Mouse (Mus musculus): Measurements from ENCODE around the gene Nkapd1. TPM values are rescaled to one million over a fixed set of nuclear protein-coding genes. Genes with fewer than 3 reads are reported as not detected.
A peak's percentile ranks its signal among the peaks of the same experiment; 100 is the strongest.
"Not testable (repeated sequence)": the region's sequence is repeated elsewhere in the genome, so short reads cannot be mapped to it uniquely, and the experiment has no call there.

The Nkapd1 gene
- polyA plus RNA-seq, 1 experiment from 2014 or later, result 15.3 TPM

DNA sequence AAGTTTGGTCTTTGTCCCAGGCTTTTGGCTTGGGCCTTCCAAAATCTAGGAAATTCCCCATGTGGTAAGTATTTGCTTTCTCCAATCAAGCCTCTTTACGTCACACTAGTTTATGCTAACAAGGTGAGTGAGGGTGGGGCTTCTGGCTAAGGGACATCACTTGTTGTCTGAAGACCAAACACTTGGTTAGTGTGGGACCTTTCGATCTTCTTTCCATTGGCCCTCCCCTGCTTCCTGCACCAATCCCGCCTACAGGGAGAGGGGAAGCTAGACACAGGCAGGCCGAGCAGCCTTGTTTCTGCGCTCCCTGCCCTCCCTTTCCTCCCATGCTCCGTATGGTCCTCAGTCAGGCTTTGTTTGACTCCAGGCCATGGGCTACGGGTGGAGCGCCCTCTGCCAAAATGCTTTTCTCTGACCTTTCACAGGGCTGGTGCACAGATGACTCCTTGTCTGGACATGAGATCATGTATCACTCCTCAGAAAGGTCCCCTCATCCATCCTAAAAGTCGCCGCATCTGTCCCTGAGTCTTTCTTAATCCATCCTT lies 29.6 kb upstream of the Nkapd1 start:
- Histone ChIP-seq H3K27me3 (replicated peaks; ENCODE audit: control insufficient read depth, insufficient read depth, low read length) (no peaks in the 10 kb centered on the region), H3K4me3 (ENCODE audit: low read length) (no peak overlapping the region), H3K36me3 (ENCODE audit: control insufficient read depth, insufficient read depth, low read length) (peaks cover 62% of the 10 kb centered on the region), H3K27ac (ENCODE audit: low read depth, low read length) (no peak overlapping the region), H3K9me3 (ENCODE audit: control insufficient read depth, low read length) (no peaks in the 10 kb centered on the region), H3K9ac (ENCODE audit: low read depth, low read length) (no peak overlapping the region), H3K4me2 (ENCODE audit: low read length) (no peak overlapping the region), H3K4me1 (ENCODE audit: control insufficient read depth, insufficient read depth, low read depth, low read length) (no peaks in the 10 kb centered on the region)
- WGBS, result 82% methylated on average over 10 of the region's 10 CpGs
- no peak for ATAC-seq

GRCm38 (mm10) chr9:50634270-50634669 lies 17.0 kb upstream of the Nkapd1 start:
- no peaks in the 10 kb centered on the region for H3K27me3 ChIP-seq (replicated peaks; ENCODE audit: control insufficient read depth, insufficient read depth, low read length)
- no peak overlapping the region for H3K27ac ChIP-seq (ENCODE audit: low read depth, low read length)
- no peak overlapping the region for H3K4me3 ChIP-seq (ENCODE audit: low read length)
- peaks cover 19% of the 10 kb centered on the region for H3K36me3 ChIP-seq (ENCODE audit: control insufficient read depth, insufficient read depth, low read length)
- no peak for ATAC-seq
- H3K4me1 ChIP-seq (ENCODE audit: control insufficient read depth, insufficient read depth, low read depth, low read length), result no peaks in the 10 kb centered on the region
- no peak overlapping the region for H3K9ac ChIP-seq (ENCODE audit: low read depth, low read length)
- no peaks in the 10 kb centered on the region for H3K9me3 ChIP-seq (ENCODE audit: control insufficient read depth, low read length)
- H3K4me2 ChIP-seq (ENCODE audit: low read length), result no peak overlapping the region
- WGBS, result 97% methylated on average over 11 of the region's 11 CpGs

DNA sequence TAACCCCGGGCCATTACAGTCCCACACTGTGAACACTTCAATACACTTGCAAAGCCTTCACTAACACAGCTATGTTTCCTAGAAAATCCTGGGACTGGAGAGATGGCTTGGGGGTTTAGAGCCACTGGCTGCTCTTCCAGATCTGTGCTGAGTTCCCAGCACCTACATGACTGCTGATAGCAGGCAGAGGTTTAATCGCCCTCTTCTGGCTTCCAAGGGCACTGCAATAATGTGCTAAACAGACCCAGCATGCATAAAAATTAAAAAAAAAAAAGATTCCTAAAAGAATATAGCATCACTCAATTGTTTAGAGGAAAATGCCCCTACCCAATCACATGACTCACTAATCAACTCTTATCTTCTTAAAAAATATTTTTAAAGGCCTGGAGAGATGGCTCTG lies 15.8 kb upstream of the Nkapd1 start:
- H3K27ac ChIP-seq (ENCODE audit: low read depth, low read length), result no peak overlapping the region
- no peaks in the 10 kb centered on the region for H3K9me3 ChIP-seq (ENCODE audit: control insufficient read depth, low read length)
- no peaks in the 10 kb centered on the region for H3K4me1 ChIP-seq (ENCODE audit: control insufficient read depth, insufficient read depth, low read depth, low read length)
- 70% methylated on average over 2 of the region's 2 CpGs for WGBS
- H3K27me3 ChIP-seq (replicated peaks; ENCODE audit: control insufficient read depth, insufficient read depth, low read length), result no peaks in the 10 kb centered on the region
- H3K4me2 ChIP-seq (ENCODE audit: low read length), result no peak overlapping the region
- peaks cover 14% of the 10 kb centered on the region for H3K36me3 ChIP-seq (ENCODE audit: control insufficient read depth, insufficient read depth, low read length)
- no peak for ATAC-seq
- H3K9ac ChIP-seq (ENCODE audit: low read depth, low read length), result no peak overlapping the region
- H3K4me3 ChIP-seq (ENCODE audit: low read length), result no peak overlapping the region

DNA sequence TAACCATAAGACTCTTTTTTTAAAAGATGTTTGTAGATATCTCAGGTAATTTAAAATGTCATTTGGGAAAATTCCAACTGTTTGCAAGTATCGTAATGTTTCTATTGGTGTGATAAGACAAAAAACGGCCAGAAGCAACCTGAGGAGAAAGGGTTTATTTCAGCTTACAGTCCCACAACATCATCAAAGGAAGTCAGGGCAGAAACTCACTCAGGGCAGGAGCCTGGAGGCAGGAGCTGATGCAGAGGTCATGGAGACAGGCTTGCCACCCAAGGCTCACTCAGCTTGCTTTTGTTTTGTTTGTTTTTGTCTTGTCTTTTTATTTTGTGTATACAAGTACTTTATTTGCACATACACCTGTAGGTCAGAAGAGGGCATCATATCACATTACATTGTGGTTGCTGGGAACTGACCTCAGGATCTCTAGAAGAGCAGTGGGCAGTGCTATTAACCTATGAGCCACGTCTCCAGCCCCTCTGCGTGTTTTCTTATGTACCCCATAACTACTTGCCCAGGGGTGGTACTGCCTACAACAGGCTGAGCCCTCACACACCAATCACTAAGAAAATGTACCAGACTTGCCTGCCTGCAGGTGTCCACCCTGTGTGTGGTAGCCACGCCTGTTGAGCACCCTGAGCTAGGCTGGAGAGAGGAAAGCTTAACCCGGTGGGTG lies 14.9 kb upstream of the Nkapd1 start:
- Histone ChIP-seq H3K4me2 (ENCODE audit: low read length) (no peak overlapping the region), H3K27ac (ENCODE audit: low read depth, low read length) (no peak overlapping the region), H3K9ac (ENCODE audit: low read depth, low read length) (no peak overlapping the region), H3K4me1 (ENCODE audit: control insufficient read depth, insufficient read depth, low read depth, low read length) (no peaks in the 10 kb centered on the region), H3K36me3 (ENCODE audit: control insufficient read depth, insufficient read depth, low read length) (peaks cover 14% of the 10 kb centered on the region), H3K4me3 (ENCODE audit: low read length) (no peak overlapping the region), H3K9me3 (ENCODE audit: control insufficient read depth, low read length) (no peaks in the 10 kb centered on the region), H3K27me3 (replicated peaks; ENCODE audit: control insufficient read depth, insufficient read depth, low read length) (no peaks in the 10 kb centered on the region)
- 95% methylated on average over 6 of the region's 6 CpGs for WGBS
- ATAC-seq, result no peak

DNA sequence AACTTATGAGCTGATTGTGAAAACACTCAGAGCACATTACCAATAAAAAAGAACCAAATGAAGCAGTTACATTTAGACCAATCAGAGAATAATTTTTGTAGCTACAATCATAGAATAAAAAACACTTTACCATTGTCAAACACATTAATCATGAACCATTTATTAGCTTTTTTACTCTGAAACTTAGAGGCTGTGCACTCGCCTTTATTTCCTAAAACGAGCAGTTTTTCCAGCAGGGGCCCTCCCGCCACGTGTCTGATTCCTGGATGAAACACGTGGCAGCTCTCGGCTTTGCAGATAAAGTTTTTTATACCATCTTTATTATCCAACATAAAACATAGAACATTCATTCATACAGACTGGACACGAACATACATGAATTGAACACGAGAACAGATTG lies 13.6 kb upstream of the Nkapd1 start:
- not testable (repeated sequence) for H3K27ac ChIP-seq (ENCODE audit: low read depth, low read length); H3K27me3 ChIP-seq (replicated peaks; ENCODE audit: control insufficient read depth, insufficient read depth, low read length); H3K4me2 ChIP-seq (ENCODE audit: low read length); ATAC-seq; H3K4me1 ChIP-seq (ENCODE audit: control insufficient read depth, insufficient read depth, low read depth, low read length); H3K9me3 ChIP-seq (ENCODE audit: control insufficient read depth, low read length); H3K36me3 ChIP-seq (ENCODE audit: control insufficient read depth, insufficient read depth, low read length); H3K9ac ChIP-seq (ENCODE audit: low read depth, low read length); H3K4me3 ChIP-seq (ENCODE audit: low read length)
- WGBS, result 97% methylated on average over 6 of the region's 8 CpGs

- Histone ChIP-seq H3K36me3 (ENCODE audit: control insufficient read depth, insufficient read depth, low read length) (peaks cover 14% of the 10 kb centered on the region), H3K4me1 (ENCODE audit: control insufficient read depth, insufficient read depth, low read depth, low read length) (peaks cover 11% of the 10 kb centered on the region), H3K27me3 (replicated peaks; ENCODE audit: control insufficient read depth, insufficient read depth, low read length) (no peaks in the 10 kb centered on the region), H3K9me3 (ENCODE audit: control insufficient read depth, low read length) (no peaks in the 10 kb centered on the region), H3K4me2 (ENCODE audit: low read length) (peak overlapping the region; percentile 69), H3K9ac (ENCODE audit: low read depth, low read length) (no peak overlapping the region), H3K4me3 (ENCODE audit: low read length) (peak overlapping the region; percentile 90), H3K27ac (ENCODE audit: low read depth, low read length) (no peak overlapping the region)
- ATAC-seq, result no peak
- 63% methylated on average over 9 of the region's 9 CpGs for WGBS
Observed at GRCm38 (mm10) chr9:50617794-50618330, 598 bp upstream of the Nkapd1 start.

DNA sequence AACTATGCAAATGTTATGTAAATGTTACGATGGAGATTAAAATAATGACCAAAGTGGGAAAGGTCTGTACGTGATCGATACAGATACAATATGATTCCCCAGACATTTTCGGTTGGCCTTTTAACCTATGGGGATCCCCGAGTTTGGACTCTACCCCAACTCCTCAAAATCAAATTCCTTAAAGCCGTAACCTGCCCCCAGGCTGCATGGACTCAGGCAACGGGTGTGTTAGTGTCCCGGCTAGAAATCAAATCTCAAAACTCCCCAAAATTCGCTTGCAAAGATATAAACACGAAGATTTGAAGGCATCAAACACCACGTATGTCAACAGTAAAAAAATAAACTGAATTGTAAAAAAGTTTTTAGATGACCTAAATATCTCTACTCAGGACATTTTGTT lies 1.1 kb downstream of the Nkapd1 start:
- Histone ChIP-seq H3K9ac (ENCODE audit: low read depth, low read length) (peak overlapping the region; percentile 93), H3K4me1 (ENCODE audit: control insufficient read depth, insufficient read depth, low read depth, low read length) (peaks cover 11% of the 10 kb centered on the region), H3K4me3 (ENCODE audit: low read length) (peak overlapping the region; percentile 90), H3K36me3 (ENCODE audit: control insufficient read depth, insufficient read depth, low read length) (peaks cover 18% of the 10 kb centered on the region), H3K4me2 (ENCODE audit: low read length) (peak overlapping the region; percentile 69), H3K27me3 (replicated peaks; ENCODE audit: control insufficient read depth, insufficient read depth, low read length) (no peaks in the 10 kb centered on the region), H3K9me3 (ENCODE audit: control insufficient read depth, low read length) (no peaks in the 10 kb centered on the region), H3K27ac (ENCODE audit: low read depth, low read length) (no peak overlapping the region)
- ATAC-seq, result no peak
- 43% methylated on average over 11 of the region's 11 CpGs for WGBS

DNA sequence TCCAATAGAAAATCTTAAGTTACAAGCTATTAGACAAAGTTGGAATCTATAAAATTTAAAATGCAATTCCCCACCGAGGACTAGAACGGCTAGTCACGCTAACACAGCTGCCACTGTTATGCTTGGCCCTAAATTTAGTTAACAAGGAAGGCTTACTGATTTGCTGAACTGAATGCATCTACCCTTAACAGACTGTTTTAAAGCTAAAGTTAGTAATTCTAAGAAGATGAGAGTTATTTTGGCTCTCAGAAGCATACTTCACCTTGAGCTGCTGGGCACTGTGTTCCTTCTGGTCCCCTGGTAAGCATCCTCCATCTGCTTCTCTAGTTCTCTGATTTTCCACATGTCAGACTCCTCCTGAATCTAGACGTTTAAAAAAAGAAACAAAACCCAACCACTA lies 5.1 kb downstream of the Nkapd1 start:
- no peak overlapping the region for H3K4me2 ChIP-seq (ENCODE audit: low read length)
- no peak overlapping the region for H3K9ac ChIP-seq (ENCODE audit: low read depth, low read length)
- no peaks in the 10 kb centered on the region for H3K27me3 ChIP-seq (replicated peaks; ENCODE audit: control insufficient read depth, insufficient read depth, low read length)
- no peaks in the 10 kb centered on the region for H3K9me3 ChIP-seq (ENCODE audit: control insufficient read depth, low read length)
- 93% methylated on average over 4 of the region's 4 CpGs for WGBS
- no peak overlapping the region for H3K27ac ChIP-seq (ENCODE audit: low read depth, low read length)
- H3K36me3 ChIP-seq (ENCODE audit: control insufficient read depth, insufficient read depth, low read length), result peaks cover 29% of the 10 kb centered on the region
- H3K4me3 ChIP-seq (ENCODE audit: low read length), result no peak overlapping the region
- no peak for ATAC-seq
- H3K4me1 ChIP-seq (ENCODE audit: control insufficient read depth, insufficient read depth, low read depth, low read length), result peaks cover 8% of the 10 kb centered on the region

DNA sequence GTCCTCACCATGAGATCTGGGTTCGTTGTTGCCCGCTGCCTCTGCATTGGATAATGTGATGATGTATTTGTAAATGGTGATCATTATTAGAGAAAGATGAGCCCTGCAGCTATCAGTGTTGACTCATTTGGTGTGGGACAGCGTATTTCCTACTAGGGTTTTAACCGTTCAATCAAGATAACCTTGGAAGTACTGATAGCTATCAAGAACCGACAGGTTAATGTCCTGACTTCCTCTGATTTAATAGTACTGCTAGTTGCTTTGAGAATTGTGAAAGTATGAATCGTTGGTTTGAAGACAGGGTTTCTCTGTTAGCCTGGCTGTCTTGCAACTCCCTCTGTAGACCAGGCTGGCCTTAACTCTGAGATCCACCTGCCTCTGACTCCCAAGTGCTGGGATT lies 12.9 kb downstream of the Nkapd1 start:
- H3K4me1 ChIP-seq (ENCODE audit: control insufficient read depth, insufficient read depth, low read depth, low read length), result peaks cover 27% of the 10 kb centered on the region
- peak overlapping the region; percentile 78 for H3K27ac ChIP-seq (ENCODE audit: low read depth, low read length)
- no peaks in the 10 kb centered on the region for H3K9me3 ChIP-seq (ENCODE audit: control insufficient read depth, low read length)
- peak overlapping the region; percentile 78 for H3K9ac ChIP-seq (ENCODE audit: low read depth, low read length)
- H3K27me3 ChIP-seq (replicated peaks; ENCODE audit: control insufficient read depth, insufficient read depth, low read length), result no peaks in the 10 kb centered on the region
- WGBS, result 2% methylated on average over 6 of the region's 6 CpGs
- peaks cover 3% of the 10 kb centered on the region; the same call in 1 of the 2 replicates for H3K36me3 ChIP-seq (ENCODE audit: control insufficient read depth, insufficient read depth, low read length)
- ATAC-seq, result no peak
- H3K4me3 ChIP-seq (ENCODE audit: low read length), result peak overlapping the region; percentile 81
- H3K4me2 ChIP-seq (ENCODE audit: low read length), result peak overlapping the region; percentile 94
